In genomic region chr1:191202208-191202952, GRCm38 (mm10) we compare ENCODE assay signal across 19 mouse cellular contexts. TPM values are rescaled to one million over a fixed set of nuclear protein-coding genes. Genes with fewer than 3 reads are reported as not detected.
DNase-seq lines count a peak whose midpoint lies in the region; ATAC-seq and TF ChIP-seq lines count a peak whose summit lies in the region.
"Had no signal": no experiment of that assay in that cellular context is flagged by ENCODE, and none has a peak within 500 bp of the region (broad histone marks: within the 10 kb centered on the region; RNA-seq: fewer than 3 reads in every experiment).

No protein-coding gene starts in this region.

- H3K79me2 ChIP-seq in liver, adult 2 months (ENCODE audit: control insufficient read depth, insufficient read depth, low read length) = no peaks in the 10 kb centered on the region

- no peaks in the 10 kb centered on the region; the same call in 1 of the 2 replicates for H3K9me3 ChIP-seq in forebrain, embryonic 10.5 days
- no peaks in the 10 kb centered on the region for H3K9me3 ChIP-seq in forebrain, embryonic 15.5 days
- no peaks in the 10 kb centered on the region for H3K9me3 ChIP-seq in liver, embryonic 11.5 days (ENCODE audit: control insufficient read depth, low read length)
- H3K9me3 ChIP-seq: liver, embryonic 15.5 days had no signal

- no peaks in the 10 kb centered on the region for H3K36me3 ChIP-seq in forebrain, embryonic 10.5 days (replicated peaks)
- H3K36me3 ChIP-seq in forebrain, embryonic 15.5 days = no peaks in the 10 kb centered on the region
- H3K36me3 ChIP-seq in liver, adult 2 months (ENCODE audit: control insufficient read depth, insufficient read depth, low read length) = no peaks in the 10 kb centered on the region
- no peaks in the 10 kb centered on the region for H3K36me3 ChIP-seq in liver, embryonic 11.5 days (ENCODE audit: control insufficient read depth, insufficient read depth, low read length)
- H3K36me3 ChIP-seq: liver, embryonic 15.5 days had no signal

- no peak overlapping the region for H3K27ac ChIP-seq in forebrain, embryonic 10.5 days
- no peak overlapping the region for H3K27ac ChIP-seq in forebrain, embryonic 15.5 days (replicated peaks)
- H3K27ac ChIP-seq in liver, adult 2 months (replicated peaks; ENCODE audit: insufficient read depth, low read depth, low read length) = no peak overlapping the region
- no peak overlapping the region for H3K27ac ChIP-seq in liver, embryonic 11.5 days (ENCODE audit: low read depth, low read length)
- H3K27ac ChIP-seq: hindbrain, embryonic 14.5 days had no signal

- peak; percentile 13 for DNase-seq in forebrain, embryonic 10.5 days (ENCODE audit: extremely low spot score, low spot score)
- DNase-seq in liver, adult 2 months (ENCODE audit: extremely low read depth, low read depth, low spot score) = no peak
- DNase-seq in liver, embryonic 11.5 days (ENCODE audit: low spot score) = no peak
- DNase-seq in A20 (ENCODE audit: low read depth, low spot score) (peak; percentile 38), ZHBTc4 (ENCODE audit: low read depth, low spot score) (peak; percentile 29)
- no peak for DNase-seq in layer of hippocampus, postnatal 10 days (ENCODE audit: low spot score in 2 of 2)
- no peak for DNase-seq in kidney, adult 8-10 months
- DNase-seq: adrenal gland, adult 2 months; cerebellum, postnatal 10 days; kidney, adult 18-20 months had no signal

- WGBS in forebrain, embryonic 10.5 days = 83% methylated on average over 11 of the region's 11 CpGs
- whole genome bisulfite sequencing in forebrain, embryonic 15.5 days = 86% methylated on average over 11 of the region's 11 CpGs
- 88% methylated on average over 11 of the region's 11 CpGs for WGBS in liver, adult 2 months
- 77% methylated on average over 11 of the region's 11 CpGs for whole genome bisulfite sequencing in liver, embryonic 11.5 days

- TF ChIP-seq CTCF in liver, adult 2 months (IDR thresholded peaks at IDR 0.05; ENCODE audit: low read depth, low read length) = peak; percentile 47

- ATAC-seq in forebrain, embryonic 15.5 days (replicated peaks) = no peak
- no peak for ATAC-seq in liver, embryonic 11.5 days (replicated peaks; ENCODE audit: low FRiP score)

- no peak overlapping the region for H3K4me3 ChIP-seq in forebrain, embryonic 10.5 days
- H3K4me3 ChIP-seq in forebrain, embryonic 15.5 days = no peak overlapping the region
- H3K4me3 ChIP-seq in liver, adult 2 months (ENCODE audit: insufficient read depth, low read depth, low read length) = no peak overlapping the region
- H3K4me3 ChIP-seq in liver, embryonic 11.5 days (ENCODE audit: low read depth, low read length) = no peak overlapping the region
- H3K4me3 ChIP-seq: erythroblast, embryonic 14.5 days; liver, embryonic 15.5 days; megakaryocyte, embryonic 14.5 days had no signal

- H3K27me3 ChIP-seq in forebrain, embryonic 10.5 days (ENCODE audit: poor library complexity, severe bottlenecking) = no peaks in the 10 kb centered on the region
- no peaks in the 10 kb centered on the region for H3K27me3 ChIP-seq in forebrain, embryonic 15.5 days
- H3K27me3 ChIP-seq in liver, adult 2 months (ENCODE audit: control insufficient read depth, insufficient read depth, low read length) = no peaks in the 10 kb centered on the region
- H3K27me3 ChIP-seq in liver, embryonic 11.5 days (replicated peaks; ENCODE audit: control insufficient read depth, insufficient read depth, low read length) = no peaks in the 10 kb centered on the region; the same call in none of the 2 replicates

- H3K4me2 ChIP-seq in forebrain, embryonic 15.5 days (replicated peaks) = no peak overlapping the region
- H3K4me2 ChIP-seq in liver, embryonic 11.5 days = no peak overlapping the region
- H3K4me2 ChIP-seq: hindbrain, embryonic 14.5 days; liver, embryonic 15.5 days had no signal

- H3K4me1 ChIP-seq in forebrain, embryonic 10.5 days = no peaks in the 10 kb centered on the region
- no peaks in the 10 kb centered on the region for H3K4me1 ChIP-seq in forebrain, embryonic 15.5 days
- no peaks in the 10 kb centered on the region for H3K4me1 ChIP-seq in liver, adult 2 months (ENCODE audit: control insufficient read depth, insufficient read depth, low read length)
- H3K4me1 ChIP-seq in liver, embryonic 11.5 days (replicated peaks; ENCODE audit: control insufficient read depth, insufficient read depth, low read length) = no peaks in the 10 kb centered on the region

- no peak overlapping the region for H3K9ac ChIP-seq in forebrain, embryonic 15.5 days (replicated peaks)
- H3K9ac ChIP-seq in liver, adult 2 months (ENCODE audit: low read depth, low read length) = no peak overlapping the region
- no peak overlapping the region for H3K9ac ChIP-seq in liver, embryonic 11.5 days (ENCODE audit: low read depth, low read length)
- H3K9ac ChIP-seq: hindbrain, embryonic 14.5 days; liver, embryonic 15.5 days had no signal

- TF ChIP-seq POLR2A in liver, adult 2 months (IDR thresholded peaks at IDR 0.05; ENCODE audit: extremely low read depth, insufficient read depth, low read length) = no peak

RNA-seq across cellular contexts. Expression of gene Atf3, which starts 15.5 kb away (rescaled TPM):
- polyA plus RNA-seq in forebrain, embryonic 10.5 days (2016; fragmentation: Nextera tagmentation; extraction: Ambion mirVana) = 2.9 and 3.4 TPM in 2 replicates
- 1.1 and 1.5 TPM in 2 replicates for polyA plus RNA-seq in forebrain, embryonic 15.5 days (2015; fragmentation: Nextera tagmentation; extraction: Ambion mirVana)
- 0.55 and 1.1 TPM in 2 replicates for total RNA-seq in liver, adult 2 months (2014; rRNA removed)
- polyA plus RNA-seq in liver, adult 2 months (2012; rRNA removed) = 0.55 and 0.81 TPM in 2 replicates
- polyA plus RNA-seq in liver, embryonic 11.5 days (2014; fragmentation: Nextera tagmentation; extraction: Ambion mirVana) = 3.1 and 3.6 TPM in 2 replicates
- total RNA-seq in layer of hippocampus, postnatal 10 days (2021) = under 1 TPM; 0.27 to 0.73 TPM

RNA-seq across cellular contexts. Expression of gene Fam71a, which starts 37.8 kb away (rescaled TPM):
- polyA plus RNA-seq in forebrain, embryonic 10.5 days (2016; fragmentation: Nextera tagmentation; extraction: Ambion mirVana) = not detected in 2 replicates
- not detected in 2 replicates for polyA plus RNA-seq in forebrain, embryonic 15.5 days (2015; fragmentation: Nextera tagmentation; extraction: Ambion mirVana)
- not detected in 2 replicates for total RNA-seq in liver, adult 2 months (2014; rRNA removed)
- polyA plus RNA-seq in liver, adult 2 months (2012; rRNA removed) = not detected in 2 replicates
- not detected in 2 replicates for polyA plus RNA-seq in liver, embryonic 11.5 days (2014; fragmentation: Nextera tagmentation; extraction: Ambion mirVana)
- total RNA-seq in layer of hippocampus, postnatal 10 days (2021) = not detected
- total RNA-seq: adrenal gland, adult 2 months; left cerebral cortex, postnatal 14 days had no signal
- polyA plus RNA-seq: adrenal gland, adult 2 months; erythroblast, embryonic 14.5 days; frontal cortex, adult 2 months; heart, embryonic 16.5 days; hindbrain, embryonic 14.5 days; liver, embryonic 15.5 days; thymus, postnatal 0 days had no signal

Comparison
In these comparisons a context has a peak if more than half of its experiments do, and no peak if none do; other contexts are left out.
1. DNase-seq: peak in forebrain, embryonic 10.5 days (single experiment), A20 (single experiment) and ZHBTc4 (single experiment); none in liver, adult 2 months (single experiment), liver, embryonic 11.5 days (single experiment), layer of hippocampus, postnatal 10 days (0 of 2) and kidney, adult 8-10 months (0 of 2).